Mouse (Mus musculus): Measurements from ENCODE around the gene A730061H03Rik.
A peak's percentile ranks its signal among the peaks of the same experiment; 100 is the strongest.

Gene A730061H03Rik

DNA sequence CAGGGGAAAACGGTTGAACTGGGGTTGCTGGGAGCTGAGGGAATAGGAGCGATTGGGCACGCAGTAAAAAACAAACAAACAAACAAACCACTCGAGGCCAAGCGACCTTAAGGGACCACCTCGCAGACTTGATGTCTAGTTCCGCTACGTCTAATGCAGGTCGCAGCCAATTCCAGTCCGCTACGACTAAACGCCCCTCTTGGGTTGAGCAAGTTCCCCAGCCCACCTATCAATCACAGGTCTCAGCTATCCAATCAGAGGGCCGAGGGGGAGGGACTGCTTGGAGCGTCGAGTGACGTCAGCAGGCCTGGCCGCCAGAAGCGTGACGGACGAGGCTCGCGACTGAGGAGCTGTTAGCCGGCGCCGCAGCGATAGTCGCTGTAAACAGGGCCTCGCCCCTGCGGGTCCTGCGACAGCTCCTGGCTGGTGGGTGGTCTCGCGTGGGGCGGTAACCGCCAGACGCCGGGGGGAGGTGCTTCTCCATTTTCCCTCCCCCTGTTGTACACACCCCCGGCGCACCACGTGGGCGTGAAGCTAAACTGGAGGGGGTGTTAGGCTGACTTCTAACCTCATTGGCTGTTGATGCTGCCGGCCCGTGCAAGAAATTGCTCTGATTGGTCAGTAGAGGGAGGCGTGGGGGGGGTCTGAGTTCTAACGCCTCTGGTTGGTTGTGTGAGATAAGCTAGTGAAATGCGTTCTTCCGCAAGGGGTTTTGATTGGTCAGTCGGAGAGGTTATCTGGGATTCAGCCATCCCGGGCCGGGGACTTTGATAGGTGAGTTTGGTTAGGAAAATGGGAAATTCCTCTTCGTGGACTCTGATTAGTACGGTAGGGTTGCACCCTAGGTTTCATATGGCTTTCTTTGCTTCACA is at the start of gene A730061H03Rik:
TSS of gene A730061H03Rik (minus strand) at position 205 of the 872 bp plus-strand sequence.
- DNase-seq (ENCODE audit: low read depth): peak; percentile 99

DNA sequence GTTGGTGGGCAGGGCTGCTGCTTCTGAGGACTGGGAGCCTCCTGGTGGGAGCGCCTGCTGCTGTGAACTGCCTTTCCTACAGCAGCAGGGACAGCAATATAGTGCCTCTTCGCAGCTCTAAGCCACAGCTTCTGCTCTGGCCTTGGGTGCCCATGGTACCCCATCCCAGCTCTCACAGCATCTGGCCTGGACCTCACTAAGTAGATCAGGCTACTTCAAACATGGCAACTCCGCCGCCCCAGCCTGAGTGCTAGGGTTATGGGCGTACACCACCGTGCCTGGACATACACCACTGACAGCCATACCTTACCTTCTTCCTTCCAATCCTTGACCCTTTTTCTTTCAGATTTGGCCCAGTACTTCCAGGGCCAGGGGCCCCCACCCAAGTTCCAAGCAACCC is 48.1 kb upstream of the A730061H03Rik start:
- DNase-seq (ENCODE audit: low read depth): no peak

DNA sequence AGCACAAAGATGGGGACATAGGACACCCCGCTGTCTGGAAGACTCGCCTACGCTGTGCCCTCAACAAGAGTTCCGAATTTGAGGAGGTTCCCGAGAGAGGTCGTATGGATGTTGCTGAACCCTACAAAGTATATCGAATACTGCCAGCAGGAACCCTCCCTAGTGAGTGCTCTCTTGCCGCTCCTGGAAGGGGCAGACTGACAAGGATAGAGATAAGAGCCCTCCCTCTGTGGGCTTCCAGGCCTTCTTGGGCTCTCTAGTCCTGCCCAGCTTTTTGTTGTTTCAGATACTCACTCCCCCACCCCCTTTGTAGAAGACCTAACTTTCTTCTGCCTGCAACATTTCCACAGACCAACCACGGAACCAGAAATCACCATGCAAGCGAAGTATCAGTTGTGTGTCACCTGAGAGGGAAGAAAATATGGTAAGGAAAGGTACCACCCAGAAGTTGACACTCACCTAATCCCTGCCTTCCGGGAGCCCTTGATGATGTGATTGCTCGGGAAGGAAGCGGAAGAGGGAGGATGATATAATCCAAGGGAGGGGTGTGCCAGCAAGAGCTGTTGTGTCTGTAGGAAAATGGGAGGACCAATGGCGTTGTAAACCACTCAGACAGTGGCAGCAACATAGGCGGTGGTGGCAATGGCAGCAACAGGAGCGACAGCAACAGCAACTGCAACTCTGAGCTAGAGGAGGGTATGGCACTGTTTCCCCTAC is 45.7 kb upstream of the A730061H03Rik start:
- no peak for DNase-seq (ENCODE audit: low read depth)

GRCm38 (mm10) chr14:55604823-55605222 is 44.6 kb upstream of the A730061H03Rik start:
- DNase-seq (ENCODE audit: low read depth): peak; percentile 62

- peak; percentile 99 for DNase-seq (ENCODE audit: low read depth)
Observed at GRCm38 (mm10) chr14:55603633-55604576, 43.7 kb upstream of the A730061H03Rik start.

- DNase-seq (ENCODE audit: low read depth): no peak
Observed at GRCm38 (mm10) chr14:55603271-55603632, 43.0 kb upstream of the A730061H03Rik start, which contains the start of gene Irf9. Irf9 (plus strand) TSS chr14:55603571.

DNA sequence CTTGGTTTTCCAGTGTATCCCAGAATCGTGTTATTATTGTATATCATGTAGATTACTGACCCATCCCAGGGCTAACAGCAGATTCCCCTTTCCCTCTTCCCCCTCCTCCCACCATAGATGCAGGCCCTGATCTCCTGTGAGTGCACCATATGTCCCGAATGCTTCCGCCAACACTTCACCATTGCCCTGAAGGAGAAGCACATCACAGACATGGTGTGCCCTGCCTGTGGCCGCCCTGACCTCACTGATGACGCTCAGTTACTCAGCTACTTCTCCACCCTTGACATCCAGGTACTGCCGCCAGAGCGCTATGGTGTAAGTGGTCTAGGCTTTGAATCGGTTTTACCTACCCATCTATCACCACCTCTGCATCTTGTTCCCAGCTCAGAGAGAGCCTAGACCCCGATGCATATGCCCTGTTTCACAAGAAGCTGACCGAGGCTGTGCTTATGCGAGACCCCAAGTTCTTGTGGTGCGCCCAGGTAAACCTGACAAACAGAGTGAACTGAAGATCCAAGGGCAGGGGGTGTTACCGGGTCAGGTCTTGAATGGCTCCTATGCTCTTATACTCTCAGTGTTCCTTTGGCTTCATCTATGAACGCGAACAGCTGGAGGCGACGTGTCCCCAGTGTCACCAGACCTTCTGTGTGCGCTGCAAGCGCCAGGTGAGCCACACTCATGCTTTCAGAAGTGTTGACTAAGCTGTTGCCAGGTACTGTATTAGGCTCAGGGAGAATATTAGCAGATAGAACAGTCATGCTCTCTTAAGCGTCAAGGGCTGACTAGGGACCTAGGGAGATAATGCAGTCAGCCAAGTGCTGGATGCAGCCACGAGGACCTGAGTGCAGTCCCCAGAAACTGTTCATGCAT is 38.5 kb upstream of the A730061H03Rik start:
- DNase-seq (ENCODE audit: low read depth): no peak

- no peak for DNase-seq (ENCODE audit: low read depth)
Observed at GRCm38 (mm10) chr14:55596036-55596690, 36.0 kb upstream of the A730061H03Rik start.

GRCm38 (mm10) chr14:55592226-55592625 is 32.0 kb upstream of the A730061H03Rik start:
- DNase-seq (ENCODE audit: low read depth): no peak

DNA sequence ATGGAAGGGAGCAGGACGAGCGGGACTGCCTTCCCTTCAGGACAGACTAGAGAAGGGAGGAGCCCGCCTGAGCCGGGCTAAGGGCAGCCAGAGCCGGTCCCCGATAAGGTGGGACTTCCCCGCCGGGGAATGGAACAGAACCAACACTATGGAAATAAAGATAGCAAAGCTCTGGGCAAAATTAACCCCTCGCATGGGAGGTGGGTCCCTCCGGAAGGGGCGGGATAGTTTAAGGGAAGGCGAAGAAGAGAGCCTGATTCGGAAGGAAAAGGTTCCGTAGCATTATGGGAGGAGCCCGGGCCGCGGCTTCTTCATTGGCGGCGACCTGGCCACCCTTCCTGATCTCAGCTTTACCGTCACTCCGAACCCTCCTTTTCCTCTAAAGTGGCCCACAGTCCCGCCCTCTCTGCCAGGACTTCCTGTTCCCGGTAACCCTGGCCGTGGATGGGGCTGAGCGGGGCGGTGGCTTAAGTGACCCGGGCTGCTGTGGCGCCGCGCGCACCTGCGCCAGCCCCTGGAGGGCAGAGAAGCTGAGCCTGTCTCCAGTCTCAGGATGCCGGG is 31.2 kb upstream of the A730061H03Rik start, which contains the start of gene Rnf31:
TSS of gene Rnf31 (plus strand) at position 378 of the 561 bp plus-strand sequence.
- DNase-seq (ENCODE audit: low read depth): peak; percentile 97

DNA sequence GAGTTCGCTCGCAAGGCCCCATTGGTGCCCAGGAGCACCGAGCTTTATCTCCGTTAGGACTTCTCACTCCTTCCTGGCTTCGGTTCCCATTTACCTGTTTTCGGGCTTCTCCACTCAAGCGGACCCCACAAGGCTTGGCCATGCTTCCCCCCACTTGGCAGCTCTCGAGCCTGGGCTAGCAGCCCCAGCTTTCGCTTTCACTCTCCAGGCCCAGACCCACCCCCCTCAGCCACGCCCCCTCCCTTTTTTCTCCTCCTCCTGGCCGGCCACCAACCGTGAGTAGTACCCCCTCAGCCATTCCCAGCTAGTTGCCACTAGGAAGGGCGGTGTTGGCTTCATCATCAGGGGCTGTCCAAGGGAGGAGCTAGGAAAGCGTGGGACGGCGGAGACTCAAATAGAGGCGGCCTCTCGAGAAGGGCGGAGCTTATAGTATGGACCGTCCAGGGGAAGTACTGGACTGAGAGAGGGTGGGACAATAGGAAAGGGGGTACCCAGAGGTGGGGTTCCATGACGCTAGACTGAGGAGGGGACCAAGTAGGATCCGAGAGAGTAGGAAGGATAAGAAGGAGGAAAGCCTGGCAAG is 30.6 kb upstream of the A730061H03Rik start, which contains the start of gene Psme2:
TSS of gene Psme2 (minus strand) at position 366 of the 583 bp plus-strand sequence.
- DNase-seq (ENCODE audit: low read depth): peak; percentile 97

GRCm38 (mm10) chr14:55589771-55590448 is 29.7 kb upstream of the A730061H03Rik start:
- peak; percentile 92 for DNase-seq (ENCODE audit: low read depth)

GRCm38 (mm10) chr14:55589271-55589670 is 29.1 kb upstream of the A730061H03Rik start:
- DNase-seq (ENCODE audit: low read depth): no peak

DNA sequence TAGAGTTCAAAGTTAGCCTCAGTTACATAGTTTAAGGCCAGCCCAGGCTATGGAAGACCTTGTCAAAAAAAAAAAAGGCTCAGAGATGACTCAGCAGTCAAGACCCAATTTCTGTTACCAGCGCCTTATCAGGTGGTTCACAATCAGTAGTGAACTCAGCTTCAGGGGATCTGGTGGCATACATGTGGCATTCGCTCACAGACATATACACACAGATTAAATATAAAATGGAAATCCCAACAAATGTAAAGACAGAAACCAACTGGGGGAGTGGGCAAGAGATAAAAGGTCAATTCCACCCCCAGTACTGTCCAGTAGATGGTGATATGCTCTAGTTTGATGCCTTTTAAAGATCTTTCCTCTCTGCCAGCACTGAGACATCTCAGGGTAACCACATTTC is 25.9 kb upstream of the A730061H03Rik start:
- DNase-seq (ENCODE audit: low read depth): peak; percentile 75

GRCm38 (mm10) chr14:55585566-55585960 is 25.4 kb upstream of the A730061H03Rik start:
- no peak for DNase-seq (ENCODE audit: low read depth)

- DNase-seq (ENCODE audit: low read depth): peak; percentile 89
Observed at GRCm38 (mm10) chr14:55584702-55585565, 24.7 kb upstream of the A730061H03Rik start, which contains the start of gene Emc9. Emc9 (minus strand) TSS chr14:55585302.

- DNase-seq (ENCODE audit: low read depth): no peak
Observed at GRCm38 (mm10) chr14:55584303-55584701, 24.1 kb upstream of the A730061H03Rik start.
